Mouse (Mus musculus): ENCODE data around the gene Tpm1. TPM values are rescaled to one million over a fixed set of nuclear protein-coding genes. Genes with fewer than 3 reads are reported as not detected.

Gene Tpm1
- total and polyA plus RNA-seq, 2 experiments from 2014 or later: 124 to 177 TPM

- Histone ChIP-seq H3K4me1 (ENCODE audit: insufficient read depth, low read length) (no peaks in the 10 kb centered on the region), H3K4me2 (ENCODE audit: low read depth, low read length, poor library complexity, severe bottlenecking) (no peak overlapping the region), H3K27ac (ENCODE audit: low read depth, low read length) (no peak overlapping the region), H3K9me3 (ENCODE audit: low read length) (no peaks in the 10 kb centered on the region), H3K36me3 (ENCODE audit: insufficient read depth, low read length) (no peaks in the 10 kb centered on the region), H3K27me3 (ENCODE audit: insufficient read depth, low read length) (no peaks in the 10 kb centered on the region), H3K4me3 (ENCODE audit: low read depth, low read length) (no peak overlapping the region), H3K9ac (replicated peaks; ENCODE audit: low read length, poor library complexity, severe bottlenecking) (no peak overlapping the region)
- DNase-seq (ENCODE audit: low spot score) (no peak), ATAC-seq (ENCODE audit: low FRiP score) (no peak)
- WGBS: 57% methylated on average over 9 of the region's 9 CpGs
- no peak for TF ChIP-seq CTCF (IDR thresholded peaks at IDR 0.05)
These were observed 58.0 kb downstream of the Tpm1 start for GRCm38 (mm10) chr9:66991021-66991749.

- WGBS: 94% methylated on average over 5 of the region's 5 CpGs
- no peak for TF ChIP-seq CTCF (IDR thresholded peaks at IDR 0.05)
- Histone ChIP-seq H3K9me3 (ENCODE audit: low read length) (no peaks in the 10 kb centered on the region), H3K4me2 (ENCODE audit: low read depth, low read length, poor library complexity, severe bottlenecking) (no peak overlapping the region), H3K27ac (ENCODE audit: low read depth, low read length) (no peak overlapping the region), H3K27me3 (ENCODE audit: insufficient read depth, low read length) (no peaks in the 10 kb centered on the region), H3K36me3 (ENCODE audit: insufficient read depth, low read length) (no peaks in the 10 kb centered on the region), H3K9ac (replicated peaks; ENCODE audit: low read length, poor library complexity, severe bottlenecking) (no peak overlapping the region), H3K4me1 (ENCODE audit: insufficient read depth, low read length) (no peaks in the 10 kb centered on the region), H3K4me3 (ENCODE audit: low read depth, low read length) (no peak overlapping the region)
- ATAC-seq (ENCODE audit: low FRiP score): no peak
- DNase-seq (ENCODE audit: low spot score): no peak
These were observed 59.2 kb downstream of the Tpm1 start for GRCm38 (mm10) chr9:66990046-66990445.

GRCm38 (mm10) chr9:66989581-66989980, 59.6 kb downstream of the Tpm1 start:
- no peak overlapping the region for H3K9ac ChIP-seq (replicated peaks; ENCODE audit: low read length, poor library complexity, severe bottlenecking)
- no peak overlapping the region for H3K4me3 ChIP-seq (ENCODE audit: low read depth, low read length)
- ATAC-seq (ENCODE audit: low FRiP score) (no peak), DNase-seq (ENCODE audit: low spot score) (no peak)
- no peak overlapping the region for H3K4me2 ChIP-seq (ENCODE audit: low read depth, low read length, poor library complexity, severe bottlenecking)
- H3K4me1 ChIP-seq (ENCODE audit: insufficient read depth, low read length): no peaks in the 10 kb centered on the region
- no peaks in the 10 kb centered on the region for H3K9me3 ChIP-seq (ENCODE audit: low read length)
- TF ChIP-seq CTCF (IDR thresholded peaks at IDR 0.05): no peak
- H3K27me3 ChIP-seq (ENCODE audit: insufficient read depth, low read length): no peaks in the 10 kb centered on the region
- H3K27ac ChIP-seq (ENCODE audit: low read depth, low read length): no peak overlapping the region
- H3K36me3 ChIP-seq (ENCODE audit: insufficient read depth, low read length): no peaks in the 10 kb centered on the region
- 74% methylated on average over 6 of the region's 6 CpGs for WGBS

GRCm38 (mm10) chr9:66988888-66989414, 60.3 kb downstream of the Tpm1 start:
- TF ChIP-seq CTCF (IDR thresholded peaks at IDR 0.05): no peak
- H3K27ac ChIP-seq (ENCODE audit: low read depth, low read length): no peak overlapping the region
- 47% methylated on average over 6 of the region's 6 CpGs for WGBS

GRCm38 (mm10) chr9:66988198-66988887, 60.9 kb downstream of the Tpm1 start:
- no peaks in the 10 kb centered on the region for H3K36me3 ChIP-seq (ENCODE audit: insufficient read depth, low read length)
- no peak overlapping the region for H3K9ac ChIP-seq (replicated peaks; ENCODE audit: low read length, poor library complexity, severe bottlenecking)
- no peak overlapping the region for H3K4me3 ChIP-seq (ENCODE audit: low read depth, low read length)
- ATAC-seq (ENCODE audit: low FRiP score) (no peak), DNase-seq (ENCODE audit: low spot score) (no peak)
- 63% methylated on average over 11 of the region's 11 CpGs for whole genome bisulfite sequencing
- TF ChIP-seq CTCF (IDR thresholded peaks at IDR 0.05): no peak
- H3K4me1 ChIP-seq (ENCODE audit: insufficient read depth, low read length): no peaks in the 10 kb centered on the region
- no peak overlapping the region for H3K27ac ChIP-seq (ENCODE audit: low read depth, low read length)
- no peaks in the 10 kb centered on the region for H3K9me3 ChIP-seq (ENCODE audit: low read length)
- H3K27me3 ChIP-seq (ENCODE audit: insufficient read depth, low read length): no peaks in the 10 kb centered on the region
- H3K4me2 ChIP-seq (ENCODE audit: low read depth, low read length, poor library complexity, severe bottlenecking): no peak overlapping the region

More at GRCm38 (mm10) chr9:66988888-66989414, 60.3 kb downstream of the Tpm1 start:
- ATAC-seq (ENCODE audit: low FRiP score) (no peak), DNase-seq (ENCODE audit: low spot score) (no peak)
- Histone ChIP-seq H3K9me3 (ENCODE audit: low read length) (no peaks in the 10 kb centered on the region), H3K4me1 (ENCODE audit: insufficient read depth, low read length) (no peaks in the 10 kb centered on the region), H3K36me3 (ENCODE audit: insufficient read depth, low read length) (no peaks in the 10 kb centered on the region), H3K9ac (replicated peaks; ENCODE audit: low read length, poor library complexity, severe bottlenecking) (no peak overlapping the region), H3K27me3 (ENCODE audit: insufficient read depth, low read length) (no peaks in the 10 kb centered on the region), H3K4me2 (ENCODE audit: low read depth, low read length, poor library complexity, severe bottlenecking) (no peak overlapping the region), H3K4me3 (ENCODE audit: low read depth, low read length) (no peak overlapping the region)

GRCm38 (mm10) chr9:66985377-66985776, 63.8 kb downstream of the Tpm1 start:
- no peak overlapping the region for H3K27ac ChIP-seq (ENCODE audit: low read depth, low read length)
- no peaks in the 10 kb centered on the region for H3K36me3 ChIP-seq (ENCODE audit: insufficient read depth, low read length)
- H3K9ac ChIP-seq (replicated peaks; ENCODE audit: low read length, poor library complexity, severe bottlenecking): no peak overlapping the region
- no peaks in the 10 kb centered on the region for H3K9me3 ChIP-seq (ENCODE audit: low read length)
- no peak overlapping the region for H3K4me2 ChIP-seq (ENCODE audit: low read depth, low read length, poor library complexity, severe bottlenecking)
- ATAC-seq (ENCODE audit: low FRiP score): no peak
- no peak overlapping the region for H3K4me3 ChIP-seq (ENCODE audit: low read depth, low read length)
- H3K4me1 ChIP-seq (ENCODE audit: insufficient read depth, low read length): no peaks in the 10 kb centered on the region
- WGBS: 74% methylated on average over 7 of the region's 7 CpGs
- TF ChIP-seq CTCF (IDR thresholded peaks at IDR 0.05): no peak
- DNase-seq (ENCODE audit: low spot score): no peak
- H3K27me3 ChIP-seq (ENCODE audit: insufficient read depth, low read length): no peaks in the 10 kb centered on the region
